Mouse (Mus musculus) spleen, postnatal 10 days (tissue): ENCODE results near the gene Senp7.
"Not testable (repeated sequence)": the region's sequence is repeated elsewhere in the genome, so short reads cannot be mapped to it uniquely, and the experiment has no call there.

Source experiments
- DNase-seq, 2 experiments: peaks; one replicate each; pipeline ENCODE4 v3.0.0; 2021 to 2022; ENCODE audit warnings: low spot score in 2 of 2

Gene Senp7

DNA sequence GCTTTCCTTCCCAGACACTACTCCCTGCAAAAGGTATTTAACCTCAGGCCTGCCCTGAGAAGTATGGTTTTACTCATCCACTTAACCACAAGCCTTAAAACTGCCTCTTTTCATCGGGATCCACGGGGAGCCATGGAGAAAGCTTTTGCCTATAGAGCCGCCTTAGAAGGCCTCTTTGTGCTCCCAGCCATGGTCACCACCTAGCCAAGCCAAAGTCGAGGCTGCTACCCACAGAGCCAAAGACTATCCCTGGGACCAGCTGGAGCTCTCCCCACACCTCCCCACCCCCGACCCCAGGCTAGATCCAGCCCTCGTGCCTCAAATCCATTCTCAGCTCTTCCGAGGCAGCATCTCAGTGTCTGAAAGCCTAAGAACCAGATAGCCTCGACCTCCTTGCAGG lies 18.0 kb downstream of the Senp7 start:
- no peak for DNase-seq

DNA sequence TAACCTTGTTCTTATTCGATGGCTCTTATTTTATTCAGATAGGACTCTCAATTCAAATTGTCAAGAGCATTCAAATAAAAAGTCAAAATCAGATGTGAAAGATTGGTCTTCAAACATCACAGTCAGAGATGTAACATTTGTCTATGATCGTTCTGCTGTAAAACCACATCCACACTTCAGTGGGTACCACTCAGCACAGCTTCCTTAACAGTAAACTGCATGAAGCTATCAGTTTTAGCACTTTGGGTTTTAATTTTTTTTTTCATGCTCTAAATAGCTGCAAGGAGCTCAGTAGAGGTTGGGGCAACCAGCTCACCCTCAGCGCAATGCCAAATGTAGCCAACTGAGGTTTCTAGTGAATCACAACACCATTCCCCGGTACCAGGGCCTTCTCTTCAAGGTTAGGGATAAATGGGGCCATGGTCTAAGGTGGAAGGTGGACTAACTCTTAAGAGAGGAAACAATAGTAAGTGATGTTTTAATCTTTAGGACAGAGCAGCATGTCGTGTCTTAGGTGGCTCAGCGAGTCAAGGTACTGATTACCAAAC lies 20.5 kb downstream of the Senp7 start:
- no peak for DNase-seq

DNA sequence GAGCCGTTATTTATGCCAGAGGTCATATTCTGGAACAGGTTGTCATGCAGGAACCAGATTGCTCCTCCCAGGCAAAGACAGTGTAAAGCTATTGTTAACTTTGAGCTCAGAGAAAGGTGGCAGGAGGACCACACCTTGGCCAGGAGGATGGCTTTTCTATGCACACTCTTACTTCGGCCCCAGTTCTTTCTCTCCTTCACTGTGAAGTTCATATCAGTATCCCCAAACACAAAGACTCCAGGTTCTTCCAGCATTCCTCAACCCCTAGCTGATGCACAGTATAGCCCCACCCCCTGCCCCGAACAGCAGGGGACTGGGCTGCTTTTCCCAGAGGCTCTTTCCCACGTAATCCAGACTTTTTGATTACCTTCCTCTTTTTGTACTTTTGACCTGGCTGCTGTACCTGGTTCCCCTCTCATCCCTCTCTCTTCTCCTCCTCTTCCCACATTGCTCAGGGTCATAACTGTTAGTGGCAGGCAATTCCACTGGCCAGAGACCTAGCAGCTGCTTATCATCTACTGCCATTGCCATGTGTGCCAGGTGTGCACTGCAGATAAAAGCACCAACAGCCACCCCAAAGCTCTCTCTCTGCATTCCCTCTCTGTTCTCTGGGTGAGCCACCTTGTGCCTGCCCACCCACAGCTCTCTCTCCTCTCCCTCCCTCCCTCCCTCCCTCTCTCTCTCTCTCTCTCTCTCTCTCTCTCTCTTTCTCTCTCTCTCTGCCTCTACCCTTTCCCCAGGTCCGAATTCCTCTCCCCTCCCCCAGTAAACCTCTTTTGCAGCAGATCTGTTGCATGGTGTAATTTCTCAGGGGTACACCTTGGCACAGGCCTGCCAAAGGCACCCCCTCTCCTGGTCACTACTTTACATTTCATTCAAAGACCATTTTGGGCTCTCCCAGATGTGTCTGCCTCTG lies 23.4 kb downstream of the Senp7 start:
- peak; percentile 45 to 76 for DNase-seq

DNA sequence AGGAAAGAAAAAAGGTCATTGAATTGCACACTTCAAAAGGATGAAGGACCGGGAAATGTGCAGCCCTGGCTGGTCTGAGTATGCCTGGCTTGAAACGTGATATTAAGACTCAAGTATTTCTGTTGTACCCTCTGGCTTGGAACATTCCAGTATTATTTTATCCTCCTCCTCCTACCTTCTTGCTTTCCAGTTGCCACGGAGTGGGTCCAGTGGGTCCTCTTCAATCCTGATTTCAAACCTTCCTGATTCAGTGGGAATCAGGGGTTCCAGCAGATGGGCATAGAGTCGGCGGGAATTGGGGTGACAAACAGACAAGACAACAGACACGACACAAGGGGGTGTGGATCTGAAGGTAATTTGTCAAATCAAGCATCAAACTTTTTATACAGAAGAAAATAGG lies 24.4 kb downstream of the Senp7 start:
- DNase-seq, result no peak

DNA sequence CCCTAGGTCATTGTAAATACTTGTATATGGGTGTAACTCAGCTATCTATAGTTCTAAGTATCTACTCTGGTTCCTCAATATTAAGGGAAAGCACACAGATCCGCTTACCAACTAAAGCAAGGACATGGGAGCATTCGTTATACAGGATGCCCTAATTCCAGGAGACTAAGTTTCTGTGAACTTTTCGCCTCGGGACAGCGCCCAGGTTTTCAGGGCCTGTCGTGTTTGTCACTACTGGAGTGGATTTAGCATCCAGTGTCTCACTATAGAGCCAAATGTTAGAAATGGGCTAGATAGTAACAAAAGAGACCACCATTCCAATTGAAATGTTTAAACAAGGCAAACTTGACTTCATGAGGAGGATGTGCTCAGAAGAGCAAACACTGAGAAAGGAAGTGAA lies 25.0 kb downstream of the Senp7 start:
- DNase-seq, result not testable (repeated sequence)

DNA sequence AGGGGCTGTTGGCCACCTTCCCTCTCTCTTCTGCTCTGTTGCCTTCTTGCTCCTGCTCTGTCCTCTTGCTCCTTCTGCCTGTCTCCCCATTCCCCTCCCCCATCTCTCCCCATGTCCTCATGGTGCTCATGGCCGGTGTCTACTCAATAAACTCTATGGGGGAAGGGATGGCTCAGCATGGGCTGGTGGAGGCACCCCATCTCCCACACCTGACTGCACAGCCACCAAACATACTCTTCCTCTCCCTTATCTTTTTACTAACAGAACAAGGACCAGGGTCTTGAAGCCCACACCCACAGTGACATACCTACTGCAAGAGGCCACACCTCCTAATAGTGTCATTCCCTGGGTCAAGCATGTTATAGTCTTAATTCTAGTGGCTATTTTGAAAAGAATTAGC lies 26.0 kb downstream of the Senp7 start:
- DNase-seq, result no peak

DNA sequence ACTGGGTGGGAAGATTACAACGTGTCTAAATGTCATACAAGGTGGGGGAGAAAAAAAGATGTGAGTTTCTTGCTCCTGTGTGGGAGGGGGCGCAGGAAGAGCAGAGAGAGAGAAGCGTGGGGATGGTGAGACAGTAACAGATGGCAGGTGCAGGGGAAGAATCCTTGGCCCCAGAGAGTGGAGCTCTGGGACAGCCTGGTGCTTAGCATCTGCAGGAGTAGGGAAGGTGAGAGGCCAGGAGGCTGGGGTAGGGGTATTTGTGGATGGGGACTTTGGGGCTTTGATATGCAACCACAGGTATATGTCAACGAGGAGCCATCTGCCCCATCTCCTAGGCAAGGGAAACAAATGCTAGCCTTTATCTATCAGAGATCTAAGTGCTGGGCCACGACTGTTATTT lies 26.4 kb downstream of the Senp7 start:
- DNase-seq, result peak; percentile 32 to 47

DNA sequence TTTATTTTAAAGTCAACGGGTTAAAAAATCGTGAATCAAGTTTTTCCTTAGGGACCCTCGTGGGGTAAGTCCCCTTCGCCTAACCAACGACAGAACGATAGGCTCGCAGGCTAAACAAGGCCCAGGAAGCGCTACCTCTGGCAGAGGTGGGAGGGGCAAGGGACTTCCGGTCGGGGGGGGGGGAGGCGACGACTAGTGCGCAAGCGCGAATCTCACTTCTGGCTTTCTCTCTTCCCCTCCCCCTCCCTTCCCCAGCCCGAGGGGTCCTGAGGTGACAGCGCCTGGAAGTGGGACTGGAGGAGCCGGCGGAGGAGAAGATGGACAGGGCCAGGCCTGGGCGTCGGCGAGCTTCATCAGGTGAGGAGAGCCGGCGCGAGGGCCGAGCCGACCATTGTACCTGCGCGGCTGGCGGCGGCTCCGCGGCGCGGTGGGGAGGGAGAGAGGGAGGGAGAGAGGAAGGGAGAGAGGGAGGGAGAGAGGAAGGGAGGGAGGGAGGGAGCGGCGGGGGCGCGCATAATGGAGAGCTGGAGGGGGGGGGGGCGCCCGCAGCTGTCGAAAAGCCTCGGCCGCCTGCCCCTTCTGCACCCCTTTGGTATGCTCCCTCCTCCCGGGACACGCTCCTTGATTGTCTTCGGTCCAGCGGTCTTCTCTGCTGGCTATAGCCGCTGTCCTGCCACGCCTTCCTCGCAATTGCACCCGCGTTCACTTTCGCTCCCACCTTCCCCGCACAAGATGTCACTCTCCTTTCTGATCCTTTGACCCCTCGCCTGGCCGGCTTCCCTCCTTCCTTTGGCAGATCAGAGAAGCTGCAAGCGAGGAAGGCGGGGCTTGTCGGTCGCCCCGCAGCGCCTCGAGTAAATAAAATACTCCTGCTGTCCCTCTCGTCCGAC lies 27.3 kb downstream of the Senp7 start:
- DNase-seq, result peak; percentile 86 to 87

DNA sequence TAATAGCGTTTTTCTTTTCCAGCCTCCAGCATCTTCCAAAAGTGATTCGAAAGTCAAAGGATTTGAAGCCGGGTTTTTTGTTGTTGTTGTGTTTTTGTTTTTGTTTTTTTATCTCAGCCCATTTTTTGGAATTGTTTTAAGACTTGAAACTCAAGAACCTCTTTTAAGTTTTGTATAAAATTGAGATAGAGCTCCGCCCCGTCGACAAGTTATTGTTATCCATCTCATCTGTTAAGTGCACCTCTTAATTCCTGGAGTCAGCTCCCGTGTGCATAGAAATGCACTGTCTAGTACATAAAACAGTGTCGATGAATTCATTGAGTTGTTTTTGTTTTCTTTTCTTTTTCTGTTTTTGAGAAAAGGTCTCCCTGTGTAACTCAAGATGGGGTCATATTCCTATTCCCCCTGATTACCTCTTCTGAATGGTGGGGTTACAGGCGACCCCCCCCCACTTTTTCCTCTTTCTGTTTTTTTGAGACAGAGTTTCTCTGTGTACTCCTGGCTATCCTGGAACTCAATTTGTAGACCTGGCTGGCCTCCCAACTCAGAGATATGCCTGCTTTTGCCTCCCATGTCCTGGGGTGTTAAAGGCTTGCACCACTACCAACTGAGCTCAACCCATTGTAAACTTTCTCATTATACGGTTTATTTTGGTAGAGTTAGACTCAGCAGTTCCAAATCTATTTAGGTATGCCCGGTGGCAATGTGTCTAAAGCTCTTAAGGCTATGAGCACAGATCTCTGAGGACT lies 28.2 kb downstream of the Senp7 start:
- no peak for DNase-seq

DNA sequence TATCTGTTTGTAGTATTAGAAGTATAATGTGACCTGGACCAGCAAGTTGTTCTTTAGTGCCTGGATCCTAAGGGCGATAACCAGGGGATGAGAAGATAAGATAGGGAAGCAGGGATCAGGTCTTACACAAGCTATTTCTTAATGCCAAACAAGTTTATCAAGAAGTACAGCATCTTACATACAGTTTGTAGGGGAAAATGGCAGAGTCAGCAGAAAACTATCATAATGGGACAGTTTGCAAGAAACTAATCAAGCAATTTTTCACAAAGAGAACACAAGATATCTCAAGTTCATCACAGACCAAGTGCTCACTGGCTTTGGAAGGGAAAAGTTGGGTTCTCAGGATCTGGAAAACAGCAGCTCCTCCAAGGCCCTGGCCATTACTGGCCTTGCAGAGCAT lies 31.3 kb downstream of the Senp7 start:
- no peak for DNase-seq

DNA sequence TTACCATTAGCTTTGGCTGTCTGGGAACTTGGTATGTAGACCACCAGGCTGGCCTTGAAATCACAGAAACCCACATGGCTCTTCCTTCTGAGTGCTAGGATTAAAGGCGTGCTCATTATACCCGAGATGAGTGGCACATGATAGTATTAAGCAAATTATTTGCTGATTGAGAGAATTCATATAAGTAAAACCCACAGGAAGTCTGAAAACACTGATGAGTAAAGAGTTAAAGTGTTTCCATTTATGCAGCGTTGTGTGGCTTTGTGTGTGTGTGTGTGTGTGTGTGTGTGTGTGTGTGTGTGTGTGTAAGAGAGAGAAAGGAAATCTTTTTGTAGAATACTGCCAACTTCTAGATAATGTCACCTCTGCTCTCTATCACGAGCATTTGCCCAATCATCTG lies 33.6 kb downstream of the Senp7 start:
- no peak for DNase-seq

DNA sequence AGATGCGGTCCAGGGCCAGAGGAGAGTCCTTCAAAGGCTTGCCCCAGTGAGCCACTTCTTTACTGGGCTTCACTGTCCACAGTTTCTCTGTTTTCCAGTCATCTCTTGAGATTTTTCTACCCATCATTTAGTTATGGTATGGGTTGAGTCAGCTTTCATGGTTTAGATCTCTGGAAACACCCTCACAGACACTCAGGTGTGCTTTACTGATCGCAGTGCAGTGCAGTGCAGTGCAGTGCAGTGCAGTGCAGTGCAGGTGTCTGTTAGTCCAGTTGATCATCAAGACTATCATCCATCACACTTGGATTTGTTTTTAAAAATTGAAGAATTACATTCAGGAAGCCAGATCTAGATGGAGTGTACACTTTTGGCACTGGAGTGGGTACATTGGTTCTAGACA lies 38.2 kb downstream of the Senp7 start:
- DNase-seq, result no peak

DNA sequence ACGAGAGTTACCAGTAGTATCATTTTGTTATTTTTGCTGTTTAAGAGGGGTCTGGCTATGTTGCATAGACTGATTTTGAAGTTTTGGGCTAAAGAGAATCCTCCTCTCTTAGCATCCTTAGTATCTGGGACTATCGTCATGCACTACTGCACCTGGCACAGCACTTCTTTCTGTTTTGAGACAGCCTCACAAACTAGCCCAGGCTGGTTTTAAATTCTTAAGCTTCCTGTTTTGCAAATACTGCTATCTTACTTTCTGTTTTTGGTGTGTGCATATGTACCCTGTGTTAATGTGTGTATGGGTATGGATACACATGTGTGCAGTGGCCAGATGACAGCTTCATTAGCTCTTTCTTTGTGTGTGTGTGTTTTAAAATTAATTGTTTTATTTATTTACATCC lies 42.2 kb downstream of the Senp7 start:
- DNase-seq, result no peak

DNA sequence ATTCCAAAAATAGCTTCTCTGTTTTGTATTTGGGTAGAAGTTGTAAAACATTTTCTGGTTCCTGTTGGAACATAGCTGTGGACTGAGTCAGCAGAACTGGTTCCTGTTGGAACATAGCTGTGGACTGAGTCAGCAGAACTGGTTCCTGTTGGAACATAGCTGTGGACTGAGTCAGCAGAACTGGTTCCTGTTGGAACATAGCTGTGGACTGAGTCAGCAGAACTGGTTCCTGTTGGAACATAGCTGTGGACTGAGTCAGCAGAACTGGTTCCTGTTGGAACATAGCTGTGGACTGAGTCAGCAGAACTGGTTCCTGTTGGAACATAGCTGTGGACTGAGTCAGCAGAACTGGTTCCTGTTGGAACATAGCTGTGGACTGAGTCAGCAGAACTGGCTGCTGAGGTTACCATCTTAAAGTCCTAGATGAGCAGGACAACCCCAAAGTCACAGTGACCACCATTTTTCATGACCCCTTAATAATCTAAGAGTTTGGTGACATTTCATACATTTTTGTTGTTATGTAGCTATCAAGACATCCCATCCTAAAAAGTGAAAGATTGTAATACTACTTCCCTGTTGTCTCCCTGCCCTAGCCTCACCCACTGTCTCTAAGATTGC lies 48.4 kb downstream of the Senp7 start:
- DNase-seq, result not testable (repeated sequence)

DNA sequence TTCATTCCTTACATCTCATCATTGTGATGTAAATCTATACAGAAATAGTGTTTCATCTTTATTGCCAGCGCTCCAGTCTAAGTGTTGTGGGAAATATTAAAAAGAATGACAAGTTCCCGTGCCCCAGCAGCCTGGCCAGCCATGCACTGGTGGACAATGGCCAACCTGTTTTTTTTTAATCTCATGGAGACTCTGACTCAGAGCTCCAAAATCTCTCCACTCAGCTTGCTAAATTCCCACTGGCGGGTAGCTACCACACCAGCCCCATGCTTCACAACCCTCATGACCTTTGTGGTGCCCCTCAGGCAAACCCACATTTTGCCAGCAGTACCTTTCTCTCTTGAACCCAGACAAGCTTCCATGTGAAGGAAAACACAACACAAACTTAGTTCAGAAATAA lies 67.6 kb downstream of the Senp7 start:
- no peak for DNase-seq

DNA sequence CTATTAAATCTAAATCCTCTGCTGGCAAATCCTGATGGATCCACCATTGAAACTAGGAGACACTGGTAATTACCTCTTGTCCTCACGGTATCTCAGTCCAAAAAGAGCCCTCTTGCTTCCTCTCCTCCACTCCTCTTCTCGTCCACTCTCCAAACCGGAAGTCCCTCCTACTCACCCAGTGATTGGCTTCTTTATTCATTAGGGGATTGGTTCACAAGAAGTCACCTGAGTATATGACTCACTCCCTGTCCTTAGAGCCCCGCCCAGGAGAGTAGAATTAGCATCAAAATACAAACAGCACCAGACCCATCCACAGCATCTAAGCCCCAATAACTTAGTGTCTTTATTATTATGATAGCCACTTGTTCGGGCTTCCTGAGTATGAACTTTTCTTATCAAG lies 68.0 kb downstream of the Senp7 start:
- no peak for DNase-seq

DNA sequence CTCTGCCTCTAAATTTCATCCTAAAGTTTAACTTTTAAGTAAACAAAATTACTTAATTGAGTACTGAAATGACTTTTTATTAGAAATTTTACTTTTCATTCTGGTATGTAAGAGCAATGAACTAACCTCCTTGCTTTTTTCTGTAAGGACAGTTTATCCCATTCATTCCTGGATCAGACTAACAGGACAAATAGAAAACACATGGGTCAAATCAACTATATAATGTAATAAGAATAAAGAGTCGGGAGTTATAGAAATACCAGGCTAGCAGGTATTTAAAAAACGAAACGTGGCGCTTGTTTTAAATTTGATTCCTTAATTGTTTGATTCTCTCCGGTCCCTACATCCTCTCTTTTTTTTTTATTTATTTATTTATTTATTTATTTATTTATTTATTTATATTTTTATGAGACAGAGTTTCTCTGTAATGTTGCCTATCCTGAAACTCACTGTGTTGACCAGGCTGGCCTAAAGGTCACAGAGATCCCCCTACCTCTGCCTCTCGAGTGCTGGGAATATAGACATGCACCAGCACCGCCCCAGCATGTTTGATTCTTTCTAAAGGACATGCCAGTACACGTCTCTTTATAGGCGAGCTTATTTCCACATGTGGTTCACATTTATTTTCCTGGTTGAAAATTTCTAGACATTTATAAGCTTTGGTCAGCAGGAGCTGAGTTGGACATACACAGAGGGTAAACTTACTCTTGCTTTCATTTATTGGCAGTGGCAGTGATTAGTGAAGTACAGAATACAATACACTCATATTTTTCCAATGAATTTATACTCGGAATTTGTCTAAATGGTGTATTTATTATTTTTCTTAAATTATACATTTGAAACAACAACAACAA lies 69.4 kb downstream of the Senp7 start:
- no peak for DNase-seq

DNA sequence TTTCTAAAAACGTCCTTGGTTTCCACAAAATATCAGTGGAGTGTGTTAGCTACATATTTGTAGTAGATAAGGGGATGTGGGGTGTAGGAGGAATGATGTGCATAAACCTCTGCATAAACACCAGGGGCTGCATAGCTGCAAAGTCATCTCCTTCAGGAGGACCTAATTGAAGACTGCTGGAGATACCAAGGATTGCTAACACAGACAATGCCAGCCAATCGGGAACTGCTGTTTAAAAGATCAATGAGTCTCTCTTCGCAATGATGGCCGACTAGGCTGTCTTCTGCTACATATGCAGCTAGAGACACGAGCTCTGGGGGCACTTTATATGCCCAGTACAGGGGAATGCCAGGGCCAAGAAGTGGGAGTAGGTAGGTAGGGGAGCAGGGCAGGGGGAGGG lies 74.4 kb downstream of the Senp7 start:
- no peak for DNase-seq

DNA sequence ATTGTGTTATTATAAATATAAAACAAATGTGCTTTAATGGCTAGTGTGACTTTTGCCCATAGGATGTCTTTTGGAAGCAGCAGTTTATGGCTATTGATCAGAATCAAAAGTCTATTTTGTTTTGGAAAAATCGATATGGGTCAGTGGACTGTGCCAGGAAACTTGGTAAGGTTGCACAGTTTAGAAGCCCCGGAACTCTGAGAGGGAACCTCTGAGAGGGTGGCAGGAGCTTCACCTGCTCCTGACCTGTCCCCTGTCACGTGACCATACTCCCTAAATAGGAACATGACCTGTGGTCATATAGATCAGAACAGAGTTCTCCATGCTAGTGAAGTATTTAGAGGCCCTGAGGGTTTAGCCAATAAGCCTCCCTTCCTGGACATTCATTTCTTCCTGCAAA lies 75.9 kb downstream of the Senp7 start:
- no peak for DNase-seq

DNA sequence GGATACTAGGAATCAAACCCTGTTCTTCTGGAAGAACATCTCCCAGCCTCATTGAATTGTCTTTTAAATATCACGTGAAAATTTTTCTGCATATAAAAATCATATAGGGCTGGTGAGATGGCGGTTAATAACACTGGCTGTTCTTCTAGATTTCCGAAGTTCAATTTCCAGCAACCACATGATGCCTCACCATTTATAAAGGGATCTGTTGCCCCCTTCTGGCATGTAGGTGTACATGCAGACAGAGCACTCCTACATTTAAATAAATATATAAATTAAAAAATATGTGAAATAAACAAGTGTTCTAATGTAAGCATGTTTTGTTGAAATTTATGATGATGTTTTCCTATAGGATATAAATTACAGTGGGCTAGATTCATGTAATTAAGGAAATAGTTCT lies 83.5 kb downstream of the Senp7 start:
- peak in 1 of 2 experiments; percentile 29 for DNase-seq
